Mouse (Mus musculus): ENCODE measurements around the gene Minpp1.
"Not testable (repeated sequence)": the region's sequence is repeated elsewhere in the genome, so short reads cannot be mapped to it uniquely, and the experiment has no call there.

The Minpp1 gene

DNA sequence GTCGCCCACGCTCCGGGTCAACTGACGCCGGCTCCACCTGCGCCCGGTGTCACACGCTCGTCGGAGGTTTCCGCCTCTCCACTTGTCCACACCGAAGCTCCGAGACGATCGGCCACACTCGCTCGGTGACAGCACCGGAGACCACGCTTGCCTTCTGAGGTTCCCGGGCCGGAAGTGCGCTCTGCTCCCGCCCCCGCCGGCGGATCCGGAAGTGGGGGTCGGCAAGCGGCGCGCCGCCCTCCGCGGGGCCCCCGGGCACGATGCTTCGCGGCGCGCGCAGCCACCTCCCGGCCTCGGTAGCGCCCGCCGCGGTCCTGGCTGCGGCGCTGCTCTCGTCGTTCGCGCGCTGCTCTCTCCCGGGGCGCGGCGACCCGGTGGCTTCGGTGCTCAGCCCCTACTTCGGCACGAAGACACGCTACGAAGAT is at the start of gene Minpp1:
Gene Minpp1 (plus strand): TSS at position 89 of the 425 bp plus-strand sequence.
- peak; percentile 87 to 94 for DNase-seq (ENCODE audit: low spot score in 2 of 2)

DNA sequence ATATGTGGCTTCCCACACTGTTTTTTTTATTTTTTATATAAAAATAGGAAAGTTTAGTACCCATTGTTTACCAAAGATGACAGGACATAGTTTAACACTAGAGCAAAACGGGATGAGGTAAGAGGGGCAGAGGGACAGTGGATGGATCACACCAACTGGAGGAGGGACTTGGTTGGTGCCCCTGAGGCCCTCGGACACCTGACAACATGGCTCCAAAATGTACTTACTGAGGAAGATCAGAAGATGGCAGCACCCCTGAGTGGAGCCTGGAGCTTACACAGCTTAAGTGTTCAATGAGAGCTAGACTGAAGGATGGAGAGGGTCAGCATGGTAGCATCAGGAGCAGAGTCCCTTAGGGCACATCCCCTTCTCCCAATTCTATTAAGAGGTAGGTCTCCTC is 46.2 kb upstream of the Minpp1 start:
- DNase-seq (ENCODE audit: low spot score in 2 of 2) = no peak

DNA sequence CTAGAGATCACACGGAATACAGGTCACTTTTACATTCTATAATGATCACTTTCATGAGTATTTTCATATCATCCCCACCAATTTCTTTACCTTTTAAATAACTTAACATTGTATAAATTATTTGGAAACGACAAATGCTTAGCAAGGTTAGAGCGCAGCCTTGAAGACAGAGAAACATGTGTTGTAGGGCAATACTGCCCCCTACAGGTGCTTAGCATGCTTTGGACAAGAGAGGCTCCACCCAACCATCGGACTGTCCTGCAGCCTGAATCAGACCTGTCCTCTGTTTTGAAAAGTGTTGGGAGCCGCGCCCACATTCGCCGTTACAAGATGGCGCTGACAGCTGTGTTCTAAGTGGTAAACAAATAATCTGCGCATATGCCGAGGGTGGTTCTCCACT is 44.0 kb upstream of the Minpp1 start:
- DNase-seq (ENCODE audit: low spot score in 2 of 2) = peak; percentile 36 to 67

DNA sequence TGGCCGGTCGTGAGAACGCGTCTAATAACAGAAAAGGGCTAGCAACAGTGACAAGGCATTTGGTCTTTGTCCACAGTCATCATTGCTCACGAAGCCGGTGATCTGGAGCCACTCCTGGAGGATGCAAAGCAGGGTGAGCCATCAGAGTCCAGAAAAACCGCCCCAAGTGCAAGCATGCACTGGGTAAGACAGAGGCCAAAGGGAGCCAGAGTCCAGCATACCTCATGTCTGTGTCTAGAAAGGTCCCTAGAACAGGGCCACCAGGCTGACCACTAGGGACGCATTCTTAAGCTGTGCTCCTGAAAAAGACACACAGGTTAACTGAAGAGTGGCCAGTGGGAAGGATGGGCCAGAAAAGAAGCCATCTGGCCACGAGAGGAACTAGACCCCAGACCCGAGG is 36.6 kb upstream of the Minpp1 start:
- DNase-seq (ENCODE audit: low spot score in 2 of 2) = peak in 1 of 2 experiments; percentile 52

DNA sequence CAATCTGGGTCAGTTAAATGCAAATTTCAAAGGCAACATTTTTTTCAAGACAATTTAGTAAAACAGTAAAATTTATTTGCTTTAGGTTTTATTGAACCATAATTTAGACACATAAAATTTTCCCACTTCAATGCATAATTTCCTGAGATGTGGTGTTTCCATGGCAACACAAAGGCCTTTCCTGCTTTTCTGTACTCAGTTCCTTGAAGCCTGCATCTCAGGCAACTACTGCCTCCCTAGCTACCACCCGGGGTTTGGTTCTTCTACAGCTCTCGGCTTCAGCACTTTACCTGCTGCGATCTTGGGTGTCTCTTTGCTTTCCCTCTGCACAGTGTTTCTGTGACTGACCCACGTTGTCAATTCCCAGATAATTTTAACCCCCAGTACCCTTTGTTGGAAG is 33.3 kb upstream of the Minpp1 start:
- peak in 1 of 2 experiments; percentile 45 for DNase-seq (ENCODE audit: low spot score in 2 of 2)

DNA sequence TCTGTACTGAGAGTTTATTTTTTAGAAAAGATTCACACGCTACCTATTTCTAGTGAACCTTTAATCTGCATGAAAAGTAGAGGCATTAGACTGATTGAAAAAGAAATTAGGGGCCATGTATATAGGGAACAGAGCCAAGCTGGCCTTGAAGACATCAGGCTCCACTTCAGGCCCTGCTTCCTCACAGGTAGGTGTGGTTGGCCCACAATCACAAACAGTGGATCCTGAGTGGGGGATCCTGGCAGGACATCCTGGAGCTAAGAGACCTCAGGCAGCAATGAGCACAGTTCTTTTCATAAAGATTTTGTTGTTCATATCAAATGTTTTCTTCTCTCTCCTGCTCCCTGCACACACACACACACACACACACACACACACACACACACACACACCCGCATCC is 28.8 kb upstream of the Minpp1 start:
- DNase-seq (ENCODE audit: low spot score in 2 of 2) = peak in 1 of 2 experiments; percentile 46

DNA sequence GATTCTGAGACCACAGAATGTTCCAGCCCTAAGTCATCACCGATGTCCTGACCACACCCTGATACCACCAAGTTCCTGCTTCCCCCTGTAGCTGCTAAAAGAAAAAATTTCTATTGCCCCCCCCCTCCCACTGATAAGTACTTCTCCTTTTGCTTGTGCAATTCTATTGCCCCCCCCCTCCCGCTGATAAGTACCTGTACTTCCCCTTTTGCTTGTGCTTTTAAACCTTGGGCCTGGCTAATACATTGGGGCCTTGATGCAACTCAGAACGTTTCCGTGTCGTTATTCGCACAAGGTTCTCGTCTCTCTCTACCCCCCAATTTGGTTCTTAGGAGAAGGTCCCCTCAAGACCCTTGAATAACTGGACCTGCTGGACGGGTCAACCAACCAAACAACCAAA is 27.9 kb upstream of the Minpp1 start:
- not testable (repeated sequence) for DNase-seq (ENCODE audit: low spot score in 2 of 2)

DNA sequence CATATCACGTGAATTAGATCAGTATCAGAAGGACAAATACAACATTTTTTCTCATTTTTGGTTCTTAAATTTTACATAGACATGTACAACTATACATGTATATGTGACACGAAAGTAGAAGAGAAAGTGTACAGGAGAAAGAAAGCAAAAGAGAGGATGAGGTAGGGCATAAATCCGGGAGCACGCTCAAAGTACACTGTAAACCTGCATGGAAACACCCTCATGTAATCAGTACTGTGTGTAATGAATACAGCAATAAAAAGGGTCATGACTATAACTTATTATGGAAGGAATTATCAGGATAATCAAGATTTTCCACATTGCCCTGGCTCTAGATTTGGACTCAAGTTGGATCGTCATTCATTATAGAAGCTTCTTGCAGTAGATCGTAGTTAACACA is 22.5 kb upstream of the Minpp1 start:
- no peak for DNase-seq (ENCODE audit: low spot score in 2 of 2)

DNA sequence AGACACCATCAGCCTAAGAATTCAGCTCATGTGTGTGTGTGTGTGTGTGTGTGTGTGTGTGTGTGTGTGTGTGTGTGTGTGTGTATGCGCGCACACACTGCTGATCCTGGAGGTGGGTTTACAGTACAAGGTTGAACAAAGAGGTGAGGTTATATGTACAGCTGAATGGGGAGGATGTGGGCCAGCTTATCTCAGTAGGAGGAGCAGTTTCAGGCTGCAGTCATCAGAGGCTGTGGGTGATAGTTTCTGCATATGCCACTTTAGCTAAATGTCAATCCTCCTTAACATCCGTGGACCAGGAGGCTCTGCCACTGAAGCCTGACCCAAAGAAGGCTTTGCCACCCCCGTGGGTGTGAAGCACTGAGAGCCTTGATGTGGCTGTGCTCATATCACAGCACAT is 20.3 kb upstream of the Minpp1 start:
- no peak for DNase-seq (ENCODE audit: low spot score in 2 of 2)

DNA sequence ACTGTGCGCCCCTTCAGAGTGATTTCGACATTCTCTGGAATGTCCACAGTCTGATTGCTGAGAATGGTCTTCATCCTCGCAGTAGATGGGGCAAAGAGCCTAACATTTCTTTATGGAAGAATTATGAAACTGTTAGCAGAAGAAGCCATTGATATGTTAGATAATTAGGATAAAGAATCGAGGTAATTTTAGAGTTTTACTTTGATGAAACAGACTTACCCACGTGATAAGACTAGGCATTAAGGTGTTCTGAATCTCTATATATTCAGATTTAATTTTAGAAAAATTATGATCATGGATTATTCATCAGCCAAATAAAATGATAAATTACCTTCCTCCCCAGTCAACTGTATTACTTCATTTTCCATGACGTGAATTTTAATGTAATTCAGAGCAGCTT is 19.1 kb upstream of the Minpp1 start, which contains the start of gene Rpl9-ps6:
Gene Rpl9-ps6 (minus strand): TSS at position 101 of the 400 bp plus-strand sequence.
- DNase-seq (ENCODE audit: low spot score in 2 of 2) = no peak

DNA sequence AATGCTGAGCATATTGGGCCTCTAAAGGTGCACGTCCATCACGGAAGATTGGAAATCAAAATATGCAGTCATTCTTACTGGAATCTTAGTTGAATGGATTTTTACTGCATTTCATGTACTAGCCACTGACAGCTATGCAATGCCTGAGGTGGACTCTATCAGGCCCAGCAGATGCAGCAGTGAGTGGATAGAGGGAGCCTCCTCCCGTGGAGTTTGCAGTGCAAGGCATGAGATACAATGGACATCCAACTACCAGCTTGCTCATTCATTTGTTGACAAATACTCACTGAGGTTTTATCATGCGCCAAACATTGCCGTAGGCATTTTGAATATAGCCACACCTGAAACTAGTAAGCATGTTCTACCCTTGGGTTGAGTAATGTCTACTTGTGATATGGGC is 18.2 kb upstream of the Minpp1 start:
- DNase-seq (ENCODE audit: low spot score in 2 of 2) = no peak

DNA sequence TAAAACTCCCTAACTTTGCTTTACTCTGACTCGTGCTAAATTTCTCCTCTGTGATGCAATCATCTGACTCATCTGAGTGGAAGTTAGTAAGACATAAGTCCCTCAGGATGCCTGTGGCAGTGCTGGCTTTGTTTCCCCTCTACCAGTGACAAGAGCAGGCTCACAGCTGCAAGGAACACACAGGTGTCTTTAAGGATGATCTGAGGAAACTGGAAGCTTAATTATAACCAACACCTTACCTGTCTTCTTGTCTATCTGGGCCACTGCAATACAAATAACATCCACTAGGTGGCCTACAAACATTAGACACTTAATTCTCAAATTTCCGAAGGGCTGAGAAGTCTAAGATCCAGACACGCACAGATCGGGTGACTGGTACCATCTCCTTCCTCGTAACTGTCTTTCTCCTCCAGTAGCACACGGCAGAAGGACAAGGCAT is 15.5 kb upstream of the Minpp1 start:
- peak; percentile 50 to 79 for DNase-seq (ENCODE audit: low spot score in 2 of 2)

DNA sequence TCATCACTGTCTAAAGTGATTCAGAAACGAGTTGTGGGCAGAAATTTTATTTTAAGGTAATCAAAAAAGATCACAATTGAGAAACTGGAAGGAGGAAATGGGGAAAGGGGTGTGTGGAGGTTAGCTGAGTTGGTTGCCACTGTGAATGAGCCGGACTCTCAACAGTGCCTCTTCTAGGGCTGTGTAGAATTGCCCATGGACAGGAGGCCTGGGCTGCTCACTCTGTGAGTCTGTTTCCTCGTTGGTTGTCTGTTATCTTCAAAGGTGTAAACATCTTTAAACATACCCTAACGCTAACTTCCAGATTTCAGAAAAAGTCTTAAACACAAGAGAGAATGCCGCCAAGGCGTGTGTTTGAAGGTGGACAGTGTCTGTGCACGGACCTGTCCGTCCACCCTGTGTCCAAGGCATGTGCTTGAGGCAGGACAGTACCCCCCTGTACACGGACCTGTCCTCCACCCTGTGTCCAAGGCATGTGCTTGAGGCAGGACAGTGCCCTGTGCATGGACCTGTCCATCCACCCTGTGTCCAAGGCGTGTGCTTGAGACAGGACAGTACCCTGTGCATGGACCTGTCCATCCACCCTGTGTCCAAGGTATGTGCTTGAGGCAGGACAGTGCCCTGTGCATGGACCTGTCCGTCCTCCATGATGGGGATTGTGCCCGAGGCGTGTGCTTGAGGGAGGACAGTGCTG is 14.9 kb upstream of the Minpp1 start:
- no peak for DNase-seq (ENCODE audit: low spot score in 2 of 2)

DNA sequence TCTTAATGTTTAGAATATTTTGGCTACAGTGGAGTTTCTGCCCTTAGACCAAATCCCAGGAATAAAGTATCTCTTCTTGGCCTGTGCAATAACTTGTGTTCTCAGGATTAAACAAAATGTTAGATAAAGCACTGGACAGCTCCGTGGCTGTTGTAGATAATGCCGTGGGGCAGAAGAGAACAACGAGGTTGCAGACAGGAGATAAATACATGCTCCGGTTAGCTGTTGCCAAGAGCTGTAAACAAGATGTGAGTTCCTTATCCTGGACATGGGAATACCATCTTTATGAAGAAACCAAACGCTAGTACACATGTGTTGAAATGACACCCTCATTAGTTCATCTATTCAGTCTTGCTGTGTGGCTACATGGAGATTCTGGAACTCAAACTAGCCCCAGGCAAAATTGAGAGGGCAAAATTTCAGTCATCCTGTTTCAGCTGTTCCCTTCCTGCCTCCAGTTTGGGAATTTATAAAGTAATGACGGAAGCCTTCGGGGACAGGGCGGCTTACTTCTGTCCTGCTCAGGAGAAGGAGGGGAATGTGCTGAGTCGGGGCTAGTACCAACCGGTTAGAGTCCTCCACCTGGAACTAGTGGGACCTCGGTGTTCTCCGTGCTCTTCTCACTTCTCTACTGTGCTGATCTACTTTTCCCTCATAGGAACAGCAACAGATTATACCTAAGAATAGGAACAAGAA is 9.4 kb upstream of the Minpp1 start:
- peak in 1 of 2 experiments; percentile 38 for DNase-seq (ENCODE audit: low spot score in 2 of 2)

DNA sequence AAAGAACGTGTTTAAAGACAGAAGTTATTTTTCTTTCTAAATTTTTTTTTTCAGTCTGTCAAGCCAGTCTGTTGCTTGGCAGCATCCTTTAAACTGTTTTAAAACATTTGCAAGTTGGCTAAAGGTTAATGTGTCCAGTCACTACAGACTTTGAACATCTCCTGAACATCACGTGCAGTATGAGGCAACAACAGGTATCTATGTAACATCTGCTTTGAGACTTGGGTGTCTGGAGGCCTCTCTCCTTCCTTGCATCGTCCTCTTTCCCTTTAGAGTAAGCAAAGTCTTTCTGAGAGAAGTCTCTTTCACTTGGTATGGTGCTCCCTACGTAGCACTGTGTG is 8.9 kb upstream of the Minpp1 start:
- no peak for DNase-seq (ENCODE audit: low spot score in 2 of 2)

DNA sequence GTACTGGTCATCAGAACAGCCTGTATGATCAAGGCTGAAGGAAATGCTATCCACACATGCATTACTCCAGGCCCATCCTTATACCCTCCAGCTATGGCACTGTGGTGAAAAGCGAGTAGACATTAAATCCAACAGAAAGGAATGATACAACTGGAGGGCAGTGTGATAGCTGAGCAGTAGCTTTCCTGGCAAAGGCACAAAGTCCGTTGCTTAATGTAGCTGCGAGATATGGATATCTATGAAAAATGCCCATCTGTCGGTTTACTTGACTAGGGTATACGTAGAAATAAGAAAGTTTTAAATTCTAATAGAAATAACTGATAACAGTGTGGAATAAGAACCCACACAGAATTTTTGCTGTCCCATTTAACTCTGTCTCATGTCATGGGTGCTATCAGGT is 5.3 kb upstream of the Minpp1 start:
- DNase-seq (ENCODE audit: low spot score in 2 of 2) = no peak

DNA sequence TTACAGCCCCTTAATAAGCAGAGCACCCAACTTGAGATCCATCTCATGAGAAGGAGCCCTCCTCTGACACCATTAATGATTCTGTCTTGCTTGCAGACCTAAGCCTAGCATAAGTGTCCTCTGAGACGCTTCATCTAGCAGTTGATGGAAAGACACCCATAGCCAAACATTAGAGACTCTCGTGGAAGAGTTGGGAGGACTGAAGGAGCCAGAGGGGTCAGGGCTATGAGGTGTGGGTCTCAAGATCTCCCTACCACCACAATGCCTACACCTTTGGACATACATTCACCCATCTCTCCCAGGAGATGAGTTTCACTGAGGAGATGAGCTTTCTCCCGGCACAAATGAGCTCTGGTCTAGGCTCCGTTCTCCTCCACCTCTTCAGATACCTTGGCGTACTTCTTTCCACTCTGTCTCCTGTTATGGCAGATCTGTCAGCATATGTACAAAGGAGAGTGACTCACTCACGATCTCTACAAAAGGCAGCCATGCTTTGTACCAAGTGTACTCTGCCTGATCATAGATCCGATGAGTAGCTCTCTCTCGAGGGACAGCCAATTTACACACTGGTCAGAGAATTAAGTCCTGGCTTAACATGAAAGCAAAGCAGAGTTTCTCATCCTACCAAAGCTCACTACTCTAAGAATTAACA is 4.7 kb upstream of the Minpp1 start:
- no peak for DNase-seq (ENCODE audit: low spot score in 2 of 2)

DNA sequence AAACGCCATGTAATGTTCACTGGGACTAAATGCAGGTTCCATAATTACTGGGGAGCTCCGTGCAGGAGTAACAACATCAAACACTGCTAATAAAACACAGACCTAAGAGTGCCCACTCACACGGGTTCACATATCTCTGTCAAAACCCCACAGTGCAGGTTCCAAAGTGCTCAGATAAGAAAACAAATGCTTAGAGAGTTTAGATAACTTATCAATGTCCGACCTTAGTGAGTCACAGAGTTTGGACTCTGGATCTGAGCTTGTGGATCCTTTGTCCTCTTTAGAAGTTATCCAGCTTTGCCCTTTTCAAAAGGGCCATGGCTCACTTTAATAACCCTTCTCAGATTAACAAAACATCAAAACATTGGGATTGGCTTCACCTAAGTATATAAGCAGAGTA is 4.1 kb upstream of the Minpp1 start:
- DNase-seq (ENCODE audit: low spot score in 2 of 2) = no peak

DNA sequence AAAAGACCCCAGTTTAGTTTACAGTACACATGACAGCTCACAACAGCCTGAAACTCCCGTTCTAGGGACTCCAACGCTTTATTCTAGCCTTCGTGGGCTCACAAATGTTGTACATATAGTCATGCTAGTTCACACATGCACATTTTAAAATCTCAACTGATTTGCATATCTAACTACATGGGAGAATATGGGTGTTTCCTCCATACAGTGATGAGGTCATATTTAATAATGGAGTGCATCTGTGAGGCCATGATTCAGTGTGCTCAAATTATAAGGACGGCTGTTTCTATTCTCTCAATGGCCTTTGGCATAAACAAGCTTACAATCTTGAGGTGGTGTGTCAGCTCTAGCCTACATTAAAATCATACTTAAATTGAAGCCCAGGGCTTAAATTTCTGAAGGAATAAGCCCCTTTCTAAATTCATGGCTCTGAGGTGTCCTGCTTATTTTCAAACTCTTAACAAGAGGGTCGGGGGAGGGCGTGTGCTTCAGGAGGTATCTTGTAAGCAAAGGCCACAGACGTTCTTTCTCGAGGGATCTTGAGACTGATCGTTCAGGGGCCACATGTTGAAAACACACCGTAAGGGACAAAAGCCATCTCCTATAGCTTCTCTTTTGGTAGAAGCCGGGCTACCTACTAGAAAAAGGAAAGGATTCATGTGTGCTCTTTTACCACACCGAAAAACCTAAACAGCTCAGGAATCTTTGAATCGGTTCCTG is 468 bp upstream of the Minpp1 start:
- no peak for DNase-seq (ENCODE audit: low spot score in 2 of 2)

DNA sequence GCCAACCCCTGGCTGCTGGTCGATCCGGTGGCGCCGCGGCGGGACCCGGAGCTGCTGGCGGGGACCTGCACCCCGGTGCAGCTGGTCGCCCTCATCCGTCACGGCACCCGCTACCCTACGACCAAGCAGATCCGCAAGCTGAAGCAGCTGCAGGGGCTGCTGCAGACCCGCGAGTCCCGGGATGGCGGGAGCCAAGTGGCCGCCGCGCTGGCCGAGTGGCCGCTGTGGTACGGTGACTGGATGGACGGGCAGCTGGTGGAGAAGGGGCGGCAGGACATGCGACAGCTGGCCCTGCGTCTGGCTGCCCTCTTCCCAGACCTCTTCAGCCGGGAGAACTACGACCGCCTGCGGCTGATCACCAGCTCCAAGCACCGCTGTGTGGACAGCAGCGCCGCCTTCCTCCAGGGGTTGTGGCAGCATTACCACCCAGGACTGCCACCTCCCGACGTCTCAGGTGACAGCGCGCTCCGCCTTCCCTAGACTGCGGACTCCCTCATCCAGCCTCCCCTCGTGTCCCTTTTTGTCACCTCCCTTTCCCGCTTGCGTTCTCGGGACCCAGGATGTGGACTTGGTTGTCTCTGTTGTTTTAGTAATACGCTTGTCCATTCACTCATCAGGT is 646 bp downstream of the Minpp1 start:
- DNase-seq (ENCODE audit: low spot score in 2 of 2) = peak; percentile 81 to 87

DNA sequence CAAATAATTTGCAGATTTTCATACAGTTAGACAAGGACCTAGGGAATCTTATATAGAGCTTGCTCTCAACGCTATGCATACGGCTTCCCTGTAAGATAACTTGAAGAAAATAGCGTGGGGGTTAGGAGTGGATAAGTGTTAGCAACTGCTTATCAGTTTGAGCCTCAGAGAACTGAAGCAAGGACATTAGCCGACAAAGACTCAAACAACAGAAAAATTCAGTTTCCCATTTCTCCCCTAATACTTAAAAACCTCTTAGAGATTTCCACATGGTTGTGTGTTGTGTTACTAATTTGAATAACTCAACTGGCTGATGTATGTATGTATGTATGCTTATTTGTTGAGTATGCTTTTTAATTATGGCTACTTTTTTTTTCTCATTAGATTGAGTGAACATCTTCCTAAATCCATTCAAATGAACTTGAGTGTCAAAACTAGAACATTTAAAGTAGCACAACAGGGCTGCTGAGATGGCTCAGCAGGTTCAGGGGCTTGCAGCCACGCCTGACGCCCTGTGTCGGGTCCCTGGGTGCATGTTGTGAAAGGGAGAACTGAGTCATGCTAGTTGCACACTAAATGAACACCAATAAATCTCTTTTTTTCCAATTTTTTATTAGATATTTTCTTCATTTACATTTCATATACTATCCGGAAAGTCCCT is 2.2 kb downstream of the Minpp1 start:
- DNase-seq (ENCODE audit: low spot score in 2 of 2) = no peak
